Mouse (Mus musculus) liver, embryonic 11.5 days (tissue): ENCODE results near the gene E030018B13Rik. TPM values are rescaled to one million over a fixed set of nuclear protein-coding genes. Genes with fewer than 3 reads are reported as not detected.

ENCODE experiments used
- ATAC-seq: fragments of 200-750 bp; cut with Nextera tagmentation; replicated peaks from 2 replicates; pipeline ENCODE4 v1.8.0; 2017; ENCODE audit warnings: moderate number of reproducible peaks, mild to moderate bottlenecking, moderate TSS enrichment, moderate library complexity; ENCODE audit not compliant: low FRiP score
- DNase-seq: peaks from one replicate; pipeline ENCODE4 v3.0.0-alpha.2; 2017; ENCODE audit warnings: low spot score
- H3K27ac ChIP-seq: fragments of 300-500 bp; sonication (generic); 2 replicates; pipeline ENCODE4 v1.5.1; 2014; ENCODE audit warnings: mild to moderate bottlenecking, low read depth, low read length, control low read depth
- H3K27me3 ChIP-seq: fragments of 300-500 bp; sonication (generic); replicated peaks from 2 replicates; pipeline ENCODE4 v1.6.1; 2014; ENCODE audit warnings: low read length, mixed read lengths; ENCODE audit not compliant: control insufficient read depth, insufficient read depth
- H3K36me3 ChIP-seq: fragments of 300-500 bp; sonication (generic); 2 replicates; pipeline ENCODE4 v1.6.1; 2014; ENCODE audit warnings: mild to moderate bottlenecking, low read length, moderate library complexity, mixed read lengths; ENCODE audit not compliant: control insufficient read depth, insufficient read depth
- H3K4me1 ChIP-seq: fragments of 300-500 bp; sonication (generic); replicated peaks from 2 replicates; pipeline ENCODE4 v1.6.1; 2014; ENCODE audit warnings: low read length, mixed read lengths; ENCODE audit not compliant: control insufficient read depth, insufficient read depth
- H3K4me2 ChIP-seq: fragments of 300-500 bp; sonication (generic); 2 replicates; pipeline ENCODE4 v1.6.1; 2014; ENCODE audit warnings: mild to moderate bottlenecking, control low read depth, moderate library complexity
- H3K4me3 ChIP-seq: fragments of 300-500 bp; sonication (generic); 2 replicates; pipeline ENCODE4 v1.5.1; 2014; ENCODE audit warnings: low read depth, low read length, control low read depth
- H3K9ac ChIP-seq: fragments of 300-500 bp; sonication (generic); 2 replicates; pipeline ENCODE4 v1.6.1; 2014; ENCODE audit warnings: low read depth, low read length, control low read depth
- H3K9me3 ChIP-seq: fragments of 300-500 bp; sonication (generic); 2 replicates; pipeline ENCODE4 v1.6.1; 2016; ENCODE audit warnings: low read length, inconsistent platforms, mixed read lengths; ENCODE audit not compliant: control insufficient read depth
- WGBS: fragments of 180-500 bp; shearing (Covaris S2); extraction: QIAGEN DNeasy Blood & Tissue Kit; methylation state at CpG from one replicate; pipeline ENCODE4 v1.1.7; 2014; 5-methylcytosine and 5-hydroxymethylcytosine counted together
- polyA plus RNA-seq: library from polyadenylated mRNA; unstranded; fragments of >200 nt; fragmentation: Nextera tagmentation; extraction: Ambion mirVana; gene quantifications from 2 replicates; pipeline ENCODE4 v1.2.1, GENCODE M21; 2014

E030018B13Rik gene
- polyA plus RNA-seq, 1 experiment from 2014 or later, result not detected

- Histone ChIP-seq H3K9ac (no peak overlapping the region), H3K4me3 (no peak overlapping the region), H3K27me3 (no peaks in the 10 kb centered on the region), H3K27ac (no peak overlapping the region), H3K9me3 (no peaks in the 10 kb centered on the region), H3K4me2 (no peak overlapping the region), H3K4me1 (peaks cover 2% of the 10 kb centered on the region; the same call in 1 of the 2 replicates), H3K36me3 (no peaks in the 10 kb centered on the region)
- 82% methylated on average over 7 of the region's 7 CpGs for WGBS
- DNase-seq, result no peak
- ATAC-seq, result no peak
Observed at GRCm38 (mm10) chr7:63882739-63883138, 33.9 kb upstream of the E030018B13Rik start.

DNA sequence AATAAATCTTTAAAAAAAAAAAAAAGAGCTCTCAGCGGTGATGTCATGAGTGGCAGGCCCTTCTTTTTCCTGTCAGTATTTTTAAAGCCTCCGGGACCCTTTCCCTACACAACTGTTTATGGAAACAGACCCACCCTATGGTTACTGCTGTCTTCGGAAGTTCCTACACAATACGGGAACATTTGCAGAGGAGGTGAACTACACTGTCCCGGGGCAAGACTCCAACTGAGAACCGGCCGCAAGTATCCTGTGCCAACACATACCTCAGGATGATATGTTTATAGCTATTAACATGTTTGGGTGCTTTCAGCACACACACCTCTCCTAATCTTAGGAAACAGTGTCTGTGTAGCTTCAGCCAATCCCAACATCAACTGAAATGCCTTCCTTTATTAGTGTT is 31.6 kb upstream of the E030018B13Rik start:
- Histone ChIP-seq H3K27me3 (no peaks in the 10 kb centered on the region), H3K9me3 (no peaks in the 10 kb centered on the region), H3K36me3 (peaks cover 2% of the 10 kb centered on the region), H3K4me3 (no peak overlapping the region), H3K4me2 (no peak overlapping the region), H3K27ac (no peak overlapping the region), H3K4me1 (no peaks in the 10 kb centered on the region), H3K9ac (no peak overlapping the region)
- DNase-seq, result no peak
- WGBS, result 85% methylated on average over 7 of the region's 7 CpGs
- ATAC-seq, result no peak

- Histone ChIP-seq H3K4me2 (no peak overlapping the region), H3K4me3 (no peak overlapping the region), H3K27me3 (no peaks in the 10 kb centered on the region), H3K27ac (no peak overlapping the region), H3K4me1 (no peaks in the 10 kb centered on the region), H3K9ac (no peak overlapping the region), H3K36me3 (peaks cover 12% of the 10 kb centered on the region), H3K9me3 (no peaks in the 10 kb centered on the region)
- 56% methylated on average over 8 of the region's 8 CpGs for WGBS
- DNase-seq (no peak), ATAC-seq (0 out of 2 replicates have a peak, but pooled peaks have one; percentile 8)
Observed at GRCm38 (mm10) chr7:63887034-63887551, 29.6 kb upstream of the E030018B13Rik start.

DNA sequence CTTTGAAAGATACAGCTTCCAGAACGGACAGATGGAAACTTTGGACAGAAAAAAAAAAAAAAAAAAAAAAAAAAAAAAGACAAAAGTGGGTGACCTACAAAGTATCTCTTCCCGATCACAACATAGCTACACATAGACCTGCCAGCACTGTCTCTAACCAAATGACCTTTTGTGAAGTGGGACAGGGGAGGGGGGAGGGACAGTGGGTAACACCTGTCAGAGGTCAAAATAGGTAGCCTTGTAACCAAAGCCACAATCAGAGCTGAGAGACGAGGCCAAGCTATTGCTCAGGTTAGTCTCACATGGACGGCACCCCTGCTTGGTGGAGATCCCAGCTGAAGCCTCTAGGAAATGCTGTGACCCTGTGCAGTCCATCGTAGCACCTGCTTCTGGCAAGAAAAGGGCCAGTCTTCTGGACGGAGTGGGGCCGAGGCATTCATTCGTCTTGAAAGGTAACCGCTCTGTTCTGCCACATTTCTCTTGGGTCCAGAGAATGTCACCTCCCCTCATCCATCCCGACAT is 29.0 kb upstream of the E030018B13Rik start:
- ATAC-seq (no peak), DNase-seq (no peak)
- H3K4me2 ChIP-seq, result no peak overlapping the region
- no peaks in the 10 kb centered on the region for H3K4me1 ChIP-seq
- no peak overlapping the region for H3K4me3 ChIP-seq
- peaks cover 12% of the 10 kb centered on the region for H3K36me3 ChIP-seq
- H3K27ac ChIP-seq, result no peak overlapping the region
- H3K9me3 ChIP-seq, result no peaks in the 10 kb centered on the region
- WGBS, result 85% methylated on average over 10 of the region's 10 CpGs
- no peak overlapping the region for H3K9ac ChIP-seq
- H3K27me3 ChIP-seq, result no peaks in the 10 kb centered on the region

DNA sequence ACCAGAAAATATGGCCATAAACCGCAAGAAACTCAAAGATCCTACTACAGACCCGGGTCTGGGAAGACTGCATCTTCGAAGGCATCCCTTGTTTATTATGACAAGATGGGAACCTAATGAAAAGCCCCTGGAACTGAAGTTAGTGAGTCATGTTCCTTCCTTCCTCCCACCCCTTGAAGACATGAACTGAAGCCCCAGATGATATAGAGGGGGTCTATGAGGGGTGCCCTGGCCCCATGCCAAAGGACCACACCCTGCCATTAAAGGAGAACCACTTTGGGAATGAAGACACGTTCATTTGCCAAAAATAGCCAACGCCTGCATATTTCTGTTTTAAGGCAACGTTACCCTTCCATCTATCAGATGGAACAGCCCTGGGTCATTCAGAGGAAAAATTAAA is 28.0 kb upstream of the E030018B13Rik start:
- WGBS, result 79% methylated on average over 6 of the region's 6 CpGs

GRCm38 (mm10) chr7:63889116-63889975 is 27.3 kb upstream of the E030018B13Rik start:
- ATAC-seq (no peak), DNase-seq (no peak)
- WGBS, result 85% methylated on average over 9 of the region's 9 CpGs
- Histone ChIP-seq H3K4me1 (no peaks in the 10 kb centered on the region), H3K36me3 (peaks cover 12% of the 10 kb centered on the region), H3K4me2 (no peak overlapping the region), H3K27ac (no peak overlapping the region), H3K4me3 (no peak overlapping the region), H3K9ac (no peak overlapping the region), H3K9me3 (no peaks in the 10 kb centered on the region), H3K27me3 (no peaks in the 10 kb centered on the region)

More for the DNA sequence above, 28.0 kb upstream of the E030018B13Rik start:
- H3K36me3 ChIP-seq, result peaks cover 12% of the 10 kb centered on the region
- H3K4me2 ChIP-seq, result no peak overlapping the region
- DNase-seq, result no peak
- no peaks in the 10 kb centered on the region for H3K4me1 ChIP-seq
- no peak for ATAC-seq
- H3K9ac ChIP-seq, result no peak overlapping the region
- no peak overlapping the region for H3K27ac ChIP-seq
- H3K4me3 ChIP-seq, result no peak overlapping the region
- H3K27me3 ChIP-seq, result no peaks in the 10 kb centered on the region
- no peaks in the 10 kb centered on the region for H3K9me3 ChIP-seq

DNA sequence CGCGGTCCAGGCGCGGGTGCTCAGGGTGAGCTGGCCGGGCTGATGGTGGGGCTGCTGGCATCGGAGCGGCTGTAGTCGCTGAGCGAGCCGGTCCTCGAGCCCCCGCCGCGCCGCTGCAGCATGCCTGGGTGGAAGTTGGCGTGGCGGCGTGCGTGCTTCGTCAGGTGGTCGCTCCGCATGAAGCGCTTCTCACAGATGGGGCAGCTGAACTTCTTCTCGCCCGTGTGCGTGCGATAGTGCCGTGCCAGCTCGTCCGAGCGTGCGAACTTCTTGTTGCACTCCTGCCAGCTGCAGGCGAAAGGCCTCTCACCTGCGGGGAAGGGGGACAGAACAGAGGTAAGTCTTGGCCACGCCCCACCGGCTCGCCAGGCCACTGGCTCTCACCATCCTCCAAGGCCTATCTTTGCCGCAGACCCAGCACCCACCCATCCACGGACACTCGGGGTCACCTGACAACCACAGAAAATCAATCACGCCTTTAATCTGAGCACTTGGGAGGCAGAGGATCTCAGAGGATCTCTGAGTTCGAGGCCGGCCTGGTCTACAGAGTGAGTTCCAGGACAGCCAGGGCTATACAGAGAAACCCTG is 25.1 kb upstream of the E030018B13Rik start:
- no peak overlapping the region for H3K27ac ChIP-seq
- WGBS, result 81% methylated on average over 43 of the region's 43 CpGs
- H3K4me3 ChIP-seq, result no peak overlapping the region
- H3K4me2 ChIP-seq, result no peak overlapping the region
- no peaks in the 10 kb centered on the region for H3K9me3 ChIP-seq
- H3K9ac ChIP-seq, result no peak overlapping the region
- ATAC-seq (no peak), DNase-seq (no peak)
- no peaks in the 10 kb centered on the region for H3K27me3 ChIP-seq
- peaks cover 12% of the 10 kb centered on the region for H3K36me3 ChIP-seq
- H3K4me1 ChIP-seq, result peaks cover 3% of the 10 kb centered on the region; the same call in 1 of the 2 replicates

- DNase-seq (no peak), ATAC-seq (no peak)
- peaks cover 11% of the 10 kb centered on the region for H3K4me1 ChIP-seq
- H3K9ac ChIP-seq, result no peak overlapping the region
- peaks cover 12% of the 10 kb centered on the region for H3K36me3 ChIP-seq
- no peak overlapping the region for H3K4me3 ChIP-seq
- H3K27ac ChIP-seq, result no peak overlapping the region
- H3K27me3 ChIP-seq, result peaks cover 3% of the 10 kb centered on the region
- 93% methylated on average over 5 of the region's 5 CpGs for WGBS
- H3K9me3 ChIP-seq, result no peaks in the 10 kb centered on the region
- H3K4me2 ChIP-seq, result no peak overlapping the region
Observed at GRCm38 (mm10) chr7:63893201-63893600, 23.5 kb upstream of the E030018B13Rik start.
